Mouse (Mus musculus) embryonic facial prominence, embryonic 12.5 days (tissue): Measurements from ENCODE around the gene H2al1a. TPM values are rescaled to one million over a fixed set of nuclear protein-coding genes. Genes with fewer than 3 reads are reported as not detected.
"Not testable (repeated sequence)": the region's sequence is repeated elsewhere in the genome, so short reads cannot be mapped to it uniquely, and the experiment has no call there.

Source experiments
- ATAC-seq: fragments of 200-750 bp; cut with Nextera tagmentation; 2 replicates; pipeline ENCODE4 v1.8.0; 2017; ENCODE audit not compliant: insufficient number of reproducible peaks, insufficient read depth, low FRiP score, low TSS enrichment
- H3K27ac ChIP-seq: fragments of 300-500 bp; sonication (generic); 2 replicates; pipeline ENCODE4 v1.5.1; 2016; ENCODE audit warnings: mild to moderate bottlenecking
- H3K27me3 ChIP-seq: fragments of 300-500 bp; sonication (generic); 2 replicates; pipeline ENCODE4 v1.6.1; 2016; ENCODE audit warnings: mild to moderate bottlenecking, moderate library complexity
- H3K36me3 ChIP-seq: fragments of 300-500 bp; sonication (generic); 2 replicates; pipeline ENCODE4 v1.6.1; 2016; ENCODE audit warnings: mild to moderate bottlenecking
- H3K4me1 ChIP-seq: fragments of 300-500 bp; sonication (generic); 2 replicates; pipeline ENCODE4 v1.6.1; 2016
- H3K4me2 ChIP-seq: fragments of 300-500 bp; sonication (generic); replicated peaks from 2 replicates; pipeline ENCODE4 v1.6.1; 2016; ENCODE audit warnings: mild to moderate bottlenecking, moderate library complexity
- H3K4me3 ChIP-seq: fragments of 300-500 bp; sonication (generic); 2 replicates; pipeline ENCODE4 v1.5.1; 2016; ENCODE audit warnings: mild to moderate bottlenecking
- H3K9ac ChIP-seq: fragments of 300-500 bp; sonication (generic); 2 replicates; pipeline ENCODE4 v1.6.1; 2016; ENCODE audit warnings: mild to moderate bottlenecking, moderate library complexity
- H3K9me3 ChIP-seq: fragments of 300-500 bp; sonication (generic); 2 replicates; pipeline ENCODE4 v1.6.1; 2016; ENCODE audit warnings: mild to moderate bottlenecking, moderate library complexity
- WGBS: fragments of 180-500 bp; shearing (Covaris S2); methylation state at CpG from one replicate; pipeline ENCODE4 v1.1.7; 2016; 5-methylcytosine and 5-hydroxymethylcytosine counted together
- polyA plus RNA-seq: library from polyadenylated mRNA; unstranded; fragments of >200 nt; fragmentation: Nextera tagmentation; extraction: Ambion mirVana; gene quantifications from 2 replicates; pipeline ENCODE4 v1.2.1, GENCODE M21; 2016

H2al1a gene
- polyA plus RNA-seq, 1 experiment from 2014 or later = not detected

- 72% methylated on average over 14 of the region's 14 CpGs for WGBS
- Histone ChIP-seq H3K36me3 (no peaks in the 10 kb centered on the region), H3K27ac (no peak overlapping the region), H3K4me2 (no peak overlapping the region), H3K4me1 (no peaks in the 10 kb centered on the region), H3K27me3 (peaks cover 8% of the 10 kb centered on the region; the same call in 1 of the 2 replicates), H3K9ac (no peak overlapping the region), H3K9me3 (no peaks in the 10 kb centered on the region), H3K4me3 (no peak overlapping the region)
- no peak for ATAC-seq
Measured at GRCm38 (mm10) chrX:11288306-11288882, 10.7 kb upstream of the H2al1a start.

DNA sequence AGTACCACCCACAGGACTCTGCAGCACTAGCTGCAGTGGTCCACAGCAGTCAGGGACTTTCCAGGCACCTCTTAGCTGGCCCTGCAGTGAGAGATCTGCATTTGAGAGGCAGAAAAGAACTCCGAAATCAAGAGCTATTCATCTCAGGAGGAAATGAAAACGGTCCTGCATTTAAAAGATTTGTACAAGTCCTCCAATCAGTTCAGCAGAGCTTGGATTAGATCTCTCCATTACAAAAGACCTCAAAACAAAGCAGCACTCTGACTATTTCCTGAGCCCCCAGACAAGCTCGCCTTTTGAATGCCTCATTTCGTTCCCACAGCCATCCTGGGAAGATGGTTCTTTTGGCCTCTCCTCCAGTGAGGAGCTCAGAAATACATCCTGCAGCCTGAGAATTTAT is 9.8 kb upstream of the H2al1a start:
- no peaks in the 10 kb centered on the region for H3K36me3 ChIP-seq
- H3K4me3 ChIP-seq = no peak overlapping the region
- no peak overlapping the region for H3K27ac ChIP-seq
- H3K27me3 ChIP-seq = peaks cover 8% of the 10 kb centered on the region; the same call in 1 of the 2 replicates
- no peaks in the 10 kb centered on the region for H3K4me1 ChIP-seq
- no peak for ATAC-seq
- no peak overlapping the region for H3K4me2 ChIP-seq
- 55% methylated on average over 4 of the region's 4 CpGs for WGBS
- H3K9me3 ChIP-seq = no peaks in the 10 kb centered on the region
- H3K9ac ChIP-seq = no peak overlapping the region

DNA sequence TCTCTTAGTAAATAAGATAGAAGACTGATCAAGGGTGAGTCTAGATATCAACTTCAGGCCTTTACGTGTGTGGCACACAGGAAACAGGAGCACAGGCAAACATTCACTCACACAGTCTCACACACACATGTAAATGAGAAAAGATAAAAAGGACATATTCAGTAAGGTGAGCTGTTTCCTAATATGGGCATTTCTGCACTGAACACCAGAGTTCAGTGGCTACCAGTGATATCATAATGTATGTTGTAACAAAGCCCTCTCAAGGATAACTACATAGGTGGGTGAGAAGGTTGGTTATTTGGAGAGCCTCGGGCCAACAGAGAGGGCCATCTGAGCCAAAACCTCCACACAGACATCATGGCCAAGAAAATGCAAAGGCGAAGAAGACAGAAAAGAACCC is 3.1 kb downstream of the H2al1a start, which contains the start of gene H2al1b:
Gene H2al1b, plus strand, starts transcription at position 301 of the 400 bp plus-strand sequence.
- not testable (repeated sequence) for ATAC-seq, H3K4me3 ChIP-seq, H3K27me3 ChIP-seq, H3K4me1 ChIP-seq, H3K27ac ChIP-seq, H3K9ac ChIP-seq, H3K4me2 ChIP-seq, H3K9me3 ChIP-seq, H3K36me3 ChIP-seq
- 96% methylated on average over 1 of the region's 3 CpGs for WGBS

DNA sequence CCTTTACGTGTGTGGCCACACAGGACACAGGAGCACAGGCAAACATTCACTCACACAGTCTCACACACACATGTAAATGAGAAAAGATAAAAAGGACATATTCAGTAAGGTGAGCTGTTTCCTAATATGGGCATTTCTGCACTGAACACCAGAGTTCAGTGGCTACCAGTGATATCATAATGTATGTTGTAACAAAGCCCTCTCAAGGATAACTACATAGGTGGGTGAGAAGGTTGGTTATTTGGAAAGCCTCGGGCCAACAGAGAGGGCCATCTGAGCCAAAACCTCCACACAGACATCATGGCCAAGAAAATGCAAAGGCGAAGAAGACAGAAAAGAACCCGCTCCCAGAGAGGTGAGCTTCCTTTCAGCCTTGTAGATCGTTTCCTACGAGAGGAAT is 6.3 kb downstream of the H2al1a start, which contains the start of gene H2al1c:
Gene H2al1c, plus strand, starts transcription at position 301 of the 400 bp plus-strand sequence.
- ATAC-seq, H3K9ac ChIP-seq, H3K4me3 ChIP-seq, H3K36me3 ChIP-seq, H3K4me2 ChIP-seq, H3K4me1 ChIP-seq, H3K27me3 ChIP-seq, H3K9me3 ChIP-seq, H3K27ac ChIP-seq: not testable (repeated sequence)
- 100% methylated on average over 2 of the region's 6 CpGs for WGBS

GRCm38 (mm10) chrX:11308524-11308923 is 9.5 kb downstream of the H2al1a start, which contains the start of gene H2al1d:
Gene H2al1d (plus strand): TSS chrX:11308824.
- H3K27ac ChIP-seq, ATAC-seq, H3K4me2 ChIP-seq, H3K36me3 ChIP-seq, H3K4me1 ChIP-seq, H3K27me3 ChIP-seq, H3K9me3 ChIP-seq, H3K9ac ChIP-seq, H3K4me3 ChIP-seq: not testable (repeated sequence)
- no CpG with 5 or more reads among the region's 6 CpGs for WGBS

DNA sequence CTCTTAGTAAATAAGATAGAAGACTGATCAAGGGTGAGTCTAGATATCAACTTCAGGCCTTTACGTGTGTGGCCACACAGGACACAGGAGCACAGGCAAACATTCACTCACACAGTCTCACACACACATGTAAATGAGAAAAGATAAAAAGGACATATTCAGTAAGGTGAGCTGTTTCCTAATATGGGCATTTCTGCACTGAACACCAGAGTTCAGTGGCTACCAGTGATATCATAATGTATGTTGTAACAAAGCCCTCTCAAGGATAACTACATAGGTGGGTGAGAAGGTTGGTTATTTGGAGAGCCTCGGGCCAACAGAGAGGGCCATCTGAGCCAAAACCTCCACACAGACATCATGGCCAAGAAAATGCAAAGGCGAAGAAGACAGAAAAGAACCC is 12.6 kb downstream of the H2al1a start, which contains the start of gene H2al1e:
Gene H2al1e, plus strand, starts transcription at position 301 of the 400 bp plus-strand sequence.
- H3K9me3 ChIP-seq, H3K4me1 ChIP-seq, H3K9ac ChIP-seq, H3K36me3 ChIP-seq, H3K4me3 ChIP-seq, ATAC-seq, H3K27ac ChIP-seq, H3K4me2 ChIP-seq, H3K27me3 ChIP-seq: not testable (repeated sequence)
- WGBS = no CpG with 5 or more reads among the region's 3 CpGs

DNA sequence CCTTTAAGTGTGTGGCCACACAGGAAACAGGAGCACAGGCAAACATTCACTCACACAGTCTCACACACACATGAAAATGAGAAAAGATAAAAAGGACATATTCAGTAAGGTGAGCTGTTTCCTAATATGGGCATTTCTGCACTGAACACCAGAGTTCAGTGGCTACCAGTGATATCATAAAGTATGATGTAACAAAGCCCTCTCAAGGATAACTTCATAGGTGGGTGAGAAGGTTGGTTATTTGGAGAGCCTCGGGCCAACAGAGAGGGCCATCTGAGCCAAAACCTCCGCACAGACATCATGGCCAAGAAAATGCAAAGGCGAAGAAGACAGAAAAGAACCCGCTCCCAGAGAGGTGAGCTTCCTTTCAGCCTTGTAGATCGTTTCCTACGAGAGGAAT is 15.8 kb downstream of the H2al1a start, which contains the start of gene H2al1f:
Gene H2al1f, plus strand, starts transcription at position 301 of the 400 bp plus-strand sequence.
- H3K4me3 ChIP-seq, ATAC-seq, H3K27ac ChIP-seq, H3K27me3 ChIP-seq, H3K4me1 ChIP-seq, H3K9ac ChIP-seq, H3K4me2 ChIP-seq, H3K9me3 ChIP-seq, H3K36me3 ChIP-seq: not testable (repeated sequence)
- no CpG with 5 or more reads among the region's 6 CpGs for WGBS

- not testable (repeated sequence) for ATAC-seq, H3K9me3 ChIP-seq, H3K9ac ChIP-seq, H3K4me1 ChIP-seq, H3K4me3 ChIP-seq, H3K27me3 ChIP-seq, H3K36me3 ChIP-seq, H3K27ac ChIP-seq, H3K4me2 ChIP-seq
- WGBS = no CpG with 5 or more reads among the region's 3 CpGs
Measured at GRCm38 (mm10) chrX:11317956-11318355, 18.9 kb downstream of the H2al1a start, which contains the start of gene H2al1g. Gene H2al1g (plus strand): TSS chrX:11318256.

DNA sequence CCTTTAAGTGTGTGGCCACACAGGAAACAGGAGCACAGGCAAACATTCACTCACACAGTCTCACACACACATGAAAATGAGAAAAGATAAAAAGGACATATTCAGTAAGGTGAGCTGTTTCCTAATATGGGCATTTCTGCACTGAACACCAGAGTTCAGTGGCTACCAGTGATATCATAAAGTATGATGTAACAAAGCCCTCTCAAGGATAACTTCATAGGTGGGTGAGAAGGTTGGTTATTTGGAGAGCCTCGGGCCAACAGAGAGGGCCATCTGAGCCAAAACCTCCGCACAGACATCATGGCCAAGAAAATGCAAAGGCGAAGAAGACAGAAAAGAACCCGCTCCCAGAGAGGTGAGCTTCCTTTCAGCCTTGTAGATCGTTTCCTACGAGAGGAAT is 22.1 kb downstream of the H2al1a start, which contains the start of gene H2al1h:
Gene H2al1h, plus strand, starts transcription at position 301 of the 400 bp plus-strand sequence.
- H3K4me3 ChIP-seq, H3K36me3 ChIP-seq, H3K27ac ChIP-seq, ATAC-seq, H3K9ac ChIP-seq, H3K27me3 ChIP-seq, H3K9me3 ChIP-seq, H3K4me2 ChIP-seq, H3K4me1 ChIP-seq: not testable (repeated sequence)
- WGBS = no CpG with 5 or more reads among the region's 6 CpGs

DNA sequence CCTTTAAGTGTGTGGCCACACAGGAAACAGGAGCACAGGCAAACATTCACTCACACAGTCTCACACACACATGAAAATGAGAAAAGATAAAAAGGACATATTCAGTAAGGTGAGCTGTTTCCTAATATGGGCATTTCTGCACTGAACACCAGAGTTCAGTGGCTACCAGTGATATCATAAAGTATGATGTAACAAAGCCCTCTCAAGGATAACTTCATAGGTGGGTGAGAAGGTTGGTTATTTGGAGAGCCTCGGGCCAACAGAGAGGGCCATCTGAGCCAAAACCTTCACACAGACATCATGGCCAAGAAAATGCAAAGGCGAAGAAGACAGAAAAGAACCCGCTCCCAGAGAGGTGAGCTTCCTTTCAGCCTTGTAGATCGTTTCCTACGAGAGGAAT is 25.3 kb downstream of the H2al1a start, which contains the start of gene H2al1i:
Gene H2al1i, plus strand, starts transcription at position 301 of the 400 bp plus-strand sequence.
- H3K4me1 ChIP-seq, ATAC-seq, H3K27me3 ChIP-seq, H3K9me3 ChIP-seq, H3K36me3 ChIP-seq, H3K9ac ChIP-seq, H3K27ac ChIP-seq, H3K4me2 ChIP-seq, H3K4me3 ChIP-seq: not testable (repeated sequence)
- WGBS = no CpG with 5 or more reads among the region's 5 CpGs

DNA sequence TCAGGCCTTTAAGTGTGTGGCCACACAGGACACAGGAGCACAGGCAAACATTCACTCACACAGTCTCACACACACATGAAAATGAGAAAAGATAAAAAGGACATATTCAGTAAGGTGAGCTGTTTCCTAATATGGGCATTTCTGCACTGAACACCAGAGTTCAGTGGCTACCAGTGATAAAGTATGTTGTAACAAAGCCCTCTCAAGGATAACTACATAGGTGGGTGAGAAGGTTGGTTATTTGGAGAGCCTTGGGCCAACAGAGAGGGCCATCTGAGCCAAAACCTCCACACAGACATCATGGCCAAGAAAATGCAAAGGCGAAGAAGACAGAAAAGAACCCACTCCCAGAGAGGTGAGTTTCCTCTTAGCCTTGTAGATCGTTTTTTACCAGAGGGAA is 28.5 kb downstream of the H2al1a start, which contains the start of gene H2al1j:
Gene H2al1j, plus strand, starts transcription at position 301 of the 400 bp plus-strand sequence.
- 82% methylated on average over 2 of the region's 2 CpGs for WGBS
- H3K27ac ChIP-seq, H3K9ac ChIP-seq, H3K27me3 ChIP-seq, H3K4me3 ChIP-seq, H3K9me3 ChIP-seq, H3K4me1 ChIP-seq, H3K4me2 ChIP-seq, ATAC-seq, H3K36me3 ChIP-seq: not testable (repeated sequence)

- Histone ChIP-seq H3K27ac (peak overlapping the region; percentile 46; the same call in 1 of the 2 replicates), H3K4me2 (0 out of 2 replicates have a peak overlapping the region, but pooled peaks have one; percentile 5), H3K4me1 (peaks cover 2% of the 10 kb centered on the region; the same call in 1 of the 2 replicates), H3K9me3 (no peaks in the 10 kb centered on the region), H3K9ac (no peak overlapping the region), H3K27me3 (no peaks in the 10 kb centered on the region), H3K4me3 (no peak overlapping the region), H3K36me3 (no peaks in the 10 kb centered on the region)
- no peak for ATAC-seq
- 39% methylated on average over 9 of the region's 9 CpGs for WGBS
Measured at GRCm38 (mm10) chrX:11345762-11346161, 46.7 kb downstream of the H2al1a start.
